Mouse (Mus musculus) frontal cortex, postnatal 14 days (tissue): ENCODE data around the gene Spg11.
"Not testable (repeated sequence)": the region's sequence is repeated elsewhere in the genome, so short reads cannot be mapped to it uniquely, and the experiment has no call there.

Experiments used
- DNase-seq, 2 experiments: peaks; one replicate each; pipeline ENCODE4 v3.0.0; 2022; ENCODE audit warnings: low spot score in 2 of 2

Spg11 gene

DNA sequence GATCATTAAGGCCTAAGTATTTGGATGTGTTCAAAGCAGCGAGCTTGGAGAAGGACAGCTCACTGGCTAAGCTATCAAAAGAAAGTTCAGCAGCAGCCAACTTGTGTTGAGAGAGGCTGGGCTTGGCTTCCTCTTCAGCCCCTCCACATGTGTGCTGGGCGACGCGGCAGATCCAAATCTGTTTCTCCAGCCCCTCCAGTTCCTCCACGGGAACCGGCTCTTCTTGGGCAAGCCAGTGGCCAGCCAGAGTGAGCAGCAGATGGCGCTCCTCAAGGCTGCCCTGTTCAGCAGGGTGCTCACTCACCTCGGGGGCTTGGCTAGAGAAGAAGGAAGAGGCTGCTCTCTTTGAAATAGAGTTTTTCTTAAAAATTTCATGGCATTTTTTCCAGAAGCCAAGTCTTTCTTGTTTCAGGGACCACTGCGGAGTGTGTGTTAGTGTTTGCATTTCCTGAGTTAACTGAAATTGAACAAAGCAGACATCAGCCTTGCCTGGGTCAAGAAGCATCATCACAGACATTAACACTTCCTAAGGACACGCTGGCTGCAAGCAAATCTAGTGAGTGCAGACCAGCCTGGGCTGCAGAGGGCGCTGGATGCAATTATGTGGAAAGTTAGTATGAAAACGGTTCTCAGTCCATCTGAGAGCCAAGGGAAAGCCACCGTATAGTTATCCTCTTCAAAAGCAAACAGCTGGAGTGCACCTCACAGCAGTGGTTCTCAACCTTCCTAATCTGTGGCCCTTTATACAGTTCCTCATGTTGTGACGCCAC, 52.8 kb downstream of the Spg11 start:
- DNase-seq, result no peak

DNA sequence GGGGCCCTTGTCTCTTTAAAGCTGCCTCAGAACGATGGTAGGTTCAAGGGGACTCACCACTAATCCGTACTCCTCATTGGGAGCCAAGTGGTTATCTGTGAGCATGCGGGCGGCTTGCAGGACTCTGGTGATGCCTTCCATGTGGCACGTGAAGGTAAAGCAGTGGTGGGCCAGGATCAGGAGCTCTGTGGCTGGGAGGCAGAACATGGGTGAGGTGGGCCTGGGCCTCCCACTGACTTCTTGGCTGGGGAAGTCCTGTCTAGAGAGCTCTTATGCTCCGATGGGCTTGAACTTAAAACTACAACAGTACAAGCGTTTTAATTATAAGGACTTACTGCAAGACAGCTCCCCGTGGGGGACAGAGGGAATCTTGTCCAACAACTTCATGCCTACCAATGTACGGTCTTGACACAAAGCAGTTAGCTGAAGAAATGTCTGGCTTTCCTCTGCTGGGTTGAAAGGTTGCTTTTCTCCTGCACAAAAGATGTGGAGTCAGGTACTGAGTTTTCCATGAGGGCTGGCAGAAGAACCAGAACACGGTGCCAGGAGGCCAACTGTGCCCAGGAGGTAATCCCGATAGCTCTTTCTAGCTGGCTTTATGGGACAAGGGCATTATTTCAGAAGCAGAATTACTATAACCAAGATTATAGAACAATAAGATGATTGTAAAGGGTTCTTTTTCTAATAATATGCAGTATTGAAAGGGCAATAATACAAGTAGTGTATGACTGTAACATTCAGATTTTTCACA, 58.6 kb downstream of the Spg11 start:
- no peak for DNase-seq

DNA sequence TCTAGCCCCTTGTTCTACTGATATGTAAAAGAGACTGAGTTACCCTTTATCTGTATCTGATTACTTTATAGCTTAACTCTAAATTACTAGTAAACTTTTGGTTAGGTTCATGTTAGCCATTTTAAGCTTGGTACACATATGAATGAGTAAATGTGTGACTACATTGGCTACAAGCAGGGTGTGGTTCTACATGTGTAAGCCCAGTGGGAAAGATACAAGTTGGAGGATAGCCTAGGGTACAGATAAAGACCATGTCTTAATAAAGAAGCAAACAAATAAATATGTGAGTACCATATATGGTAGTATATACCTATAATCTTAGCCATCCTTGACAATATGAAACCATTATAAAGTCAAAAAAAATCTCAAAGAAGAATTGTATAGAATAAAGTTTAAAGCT, 74.3 kb downstream of the Spg11 start:
- DNase-seq, result no peak

DNA sequence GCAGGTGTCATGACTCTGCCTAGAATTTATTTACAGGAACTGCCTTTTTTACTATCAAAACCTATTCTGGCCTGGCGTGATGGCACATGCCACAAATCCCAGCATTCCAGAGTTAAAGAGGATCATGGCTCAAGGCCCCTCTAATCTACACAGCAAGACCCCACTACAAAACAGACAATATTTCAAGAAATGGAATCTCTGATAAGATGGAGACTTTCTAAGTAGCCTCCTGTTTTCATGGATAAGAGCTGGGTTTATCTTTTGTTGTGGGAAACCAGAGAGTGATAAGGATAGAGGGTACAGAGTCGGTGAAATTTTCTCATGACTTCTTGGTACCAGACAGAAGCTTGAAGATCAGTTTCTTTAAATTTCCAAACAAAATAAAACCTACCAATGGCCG, 82.1 kb downstream of the Spg11 start:
- DNase-seq, result no peak

DNA sequence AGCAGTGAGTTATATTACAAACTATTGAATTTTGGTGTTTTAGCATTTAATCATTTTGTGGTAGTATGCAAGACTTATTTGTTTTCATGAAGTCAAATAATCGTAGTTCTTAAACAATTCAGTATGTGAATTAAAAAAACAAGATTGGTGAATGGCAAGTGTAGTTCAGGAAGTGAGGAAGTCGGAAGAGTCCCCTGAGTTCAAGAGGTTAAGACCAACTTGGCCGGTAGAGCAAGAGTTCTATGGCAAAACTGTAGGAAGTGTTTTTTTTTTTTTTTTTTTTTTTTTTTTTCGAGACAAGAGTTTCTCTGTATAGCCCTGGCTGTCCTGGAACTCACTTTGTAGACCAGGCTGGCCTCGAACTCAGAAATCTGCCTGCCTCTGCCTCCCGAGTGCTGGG, 86.2 kb downstream of the Spg11 start:
- DNase-seq, result no peak

DNA sequence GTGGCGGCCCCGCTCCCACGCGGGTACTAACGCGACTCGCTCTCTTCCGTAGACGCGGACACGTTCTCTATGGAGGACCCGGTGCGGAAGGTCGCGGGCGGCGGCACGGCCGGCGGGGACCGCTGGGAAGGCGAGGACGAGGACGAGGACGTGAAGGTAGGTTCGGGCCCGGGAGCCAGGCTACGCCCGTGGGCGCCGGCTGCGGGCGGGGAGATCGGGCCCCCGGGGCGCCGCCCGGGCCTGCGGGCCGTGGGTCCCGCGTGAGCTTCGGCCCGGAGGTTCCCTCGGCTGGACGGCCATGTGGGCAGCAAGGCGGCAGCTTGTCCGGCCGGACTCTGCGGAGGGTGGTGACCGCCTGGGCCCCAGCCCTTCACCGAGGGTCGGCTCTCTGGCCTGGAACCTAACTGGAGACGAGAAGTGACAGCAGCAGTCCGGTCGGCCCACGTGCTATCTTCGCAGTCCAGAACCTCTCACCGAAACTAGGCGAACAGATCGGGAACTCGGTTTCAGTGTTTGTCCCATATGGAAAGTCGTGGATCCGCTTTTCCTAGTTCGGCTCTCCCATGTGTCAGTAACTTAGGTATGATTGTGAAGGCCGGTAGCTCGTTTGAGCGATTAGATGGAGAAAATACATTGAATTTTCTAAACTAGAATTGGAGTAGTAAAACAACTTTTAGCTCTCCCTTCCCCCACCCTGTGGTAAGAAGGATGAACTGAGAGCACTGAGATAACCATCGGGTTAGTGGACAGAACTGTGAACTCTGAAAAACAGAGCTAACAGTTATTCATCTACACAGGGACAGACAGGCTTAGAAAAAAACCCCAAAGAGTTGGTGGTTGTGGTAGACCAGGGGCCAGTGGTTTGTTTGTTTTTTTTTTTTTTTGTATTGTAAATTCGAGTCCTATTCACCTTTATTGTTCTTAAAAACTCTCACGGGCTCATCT, 89.2 kb downstream of the Spg11 start:
- DNase-seq, result peak; percentile 32 to 36

DNA sequence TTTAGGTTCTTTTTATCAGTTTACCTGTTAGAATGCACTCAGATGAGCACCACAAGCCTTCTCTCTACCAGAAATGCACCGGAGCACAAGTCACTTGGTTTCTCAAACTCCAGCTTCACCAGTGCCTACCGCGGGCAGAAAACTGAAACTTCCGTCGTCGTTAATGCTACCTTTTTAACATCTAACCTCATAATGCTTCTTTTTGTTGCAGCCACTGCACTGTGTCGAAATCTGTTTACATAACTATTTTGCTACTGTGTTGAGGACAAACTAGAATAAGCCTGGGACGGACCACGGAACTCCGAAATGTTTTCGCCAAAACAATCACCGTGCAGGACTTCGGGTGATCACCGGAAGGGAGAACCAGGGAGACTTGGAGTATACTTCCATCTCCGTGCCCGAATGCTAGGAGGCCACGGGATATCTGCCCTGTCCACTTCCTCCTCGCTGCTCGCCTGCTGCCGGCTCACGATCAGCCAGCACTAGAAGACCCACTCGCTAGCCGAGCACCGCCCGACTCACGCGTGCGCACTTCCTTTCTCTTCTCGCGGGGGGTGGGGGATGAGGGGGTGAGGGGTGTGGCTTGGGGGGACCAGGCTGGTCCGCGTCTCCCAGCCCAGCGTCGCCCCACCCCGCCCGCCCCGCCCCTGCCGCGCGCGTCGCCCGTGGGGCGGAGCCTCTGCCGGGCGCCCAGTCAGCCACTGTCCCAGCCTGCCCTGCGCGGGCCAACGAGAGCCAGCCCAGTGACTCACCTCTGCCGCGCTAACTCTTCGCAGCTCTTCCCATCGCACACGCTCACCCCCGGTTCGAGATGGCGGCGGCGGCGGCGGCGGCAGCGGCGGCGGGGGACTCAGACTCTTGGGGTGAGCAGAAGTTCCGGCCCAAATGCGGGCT, 90.1 kb downstream of the Spg11 start, which contains the start of gene Eif3j1:
Gene Eif3j1 (plus strand): TSS at position 685 of the 894 bp plus-strand sequence.
- DNase-seq, result peak; percentile 75 to 76

DNA sequence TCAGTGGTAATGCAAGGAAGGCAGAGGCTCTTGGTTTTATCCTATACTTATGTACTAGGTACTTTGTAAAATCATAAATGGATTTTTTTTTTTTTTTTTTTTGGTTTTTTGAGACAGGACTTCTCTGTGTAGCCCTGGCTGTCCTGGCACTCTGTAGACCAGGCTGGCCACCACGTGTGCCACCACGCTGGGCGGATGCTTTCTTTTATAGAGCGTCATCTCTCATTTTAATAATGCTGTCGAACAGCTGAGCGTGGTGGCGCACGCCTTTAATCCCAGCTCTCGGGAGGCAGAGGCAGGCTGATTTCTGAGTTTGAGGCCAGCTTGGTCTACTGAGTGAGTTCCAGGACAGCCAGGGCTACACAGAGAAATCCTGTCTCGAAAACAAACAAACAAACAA, 91.1 kb downstream of the Spg11 start:
- not testable (repeated sequence) for DNase-seq

DNA sequence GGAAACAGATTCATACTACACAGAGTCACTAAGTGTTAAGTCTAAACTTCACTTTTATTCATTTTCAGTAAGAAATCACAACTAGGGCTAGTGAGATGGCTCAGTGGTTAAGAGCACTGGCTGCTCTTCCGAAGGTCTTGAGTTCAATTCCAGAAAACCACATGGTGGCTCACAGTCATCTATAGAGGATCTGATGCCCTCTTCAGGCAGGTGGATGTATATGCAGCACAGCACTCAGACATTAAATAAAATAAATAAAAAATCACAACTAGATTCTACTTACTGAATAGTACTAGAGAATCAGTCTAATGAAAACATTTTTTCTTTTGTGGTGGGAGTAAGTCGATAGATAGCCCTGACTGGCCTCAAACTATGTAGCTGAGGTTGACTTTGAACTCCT, 95.9 kb downstream of the Spg11 start:
- no peak for DNase-seq

DNA sequence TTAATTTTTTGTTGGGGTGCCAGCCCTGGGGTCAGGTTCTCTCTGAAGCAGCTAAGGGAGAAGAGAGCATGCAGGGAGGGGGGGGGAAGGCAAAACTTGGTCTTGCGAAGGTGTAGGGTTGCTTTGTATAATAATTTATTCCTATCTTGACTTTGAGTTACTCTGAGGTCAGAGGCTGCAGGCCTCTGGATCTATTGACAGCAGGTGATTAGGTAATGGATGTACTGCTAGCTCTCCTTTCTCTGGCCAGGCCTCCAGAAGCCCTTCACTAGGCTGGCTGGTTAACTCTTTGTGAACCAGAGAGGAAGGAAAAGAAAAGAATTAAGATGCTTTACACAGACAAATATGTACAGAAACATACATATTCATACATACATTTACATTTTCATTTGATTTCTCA, 99.5 kb downstream of the Spg11 start:
- DNase-seq, result no peak

DNA sequence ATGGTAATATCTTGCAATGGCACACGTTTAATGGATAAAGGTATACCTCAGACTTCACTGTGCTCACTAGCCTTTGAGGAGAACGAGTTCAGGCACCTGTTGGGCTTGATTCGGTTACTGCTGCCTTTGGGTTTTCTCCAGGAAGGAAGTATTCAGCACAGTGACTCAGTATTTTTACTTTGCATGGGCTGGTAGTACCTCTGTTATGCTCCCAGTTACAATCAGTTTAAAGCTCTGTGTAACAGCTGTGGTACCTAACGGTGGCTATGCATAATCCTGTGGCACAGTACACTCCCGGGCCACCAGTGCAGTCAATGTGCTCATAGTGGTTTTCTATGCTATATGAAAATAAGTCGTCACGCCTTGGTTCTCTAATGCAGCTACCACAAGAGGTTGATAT, 106.7 kb downstream of the Spg11 start:
- DNase-seq, result no peak

DNA sequence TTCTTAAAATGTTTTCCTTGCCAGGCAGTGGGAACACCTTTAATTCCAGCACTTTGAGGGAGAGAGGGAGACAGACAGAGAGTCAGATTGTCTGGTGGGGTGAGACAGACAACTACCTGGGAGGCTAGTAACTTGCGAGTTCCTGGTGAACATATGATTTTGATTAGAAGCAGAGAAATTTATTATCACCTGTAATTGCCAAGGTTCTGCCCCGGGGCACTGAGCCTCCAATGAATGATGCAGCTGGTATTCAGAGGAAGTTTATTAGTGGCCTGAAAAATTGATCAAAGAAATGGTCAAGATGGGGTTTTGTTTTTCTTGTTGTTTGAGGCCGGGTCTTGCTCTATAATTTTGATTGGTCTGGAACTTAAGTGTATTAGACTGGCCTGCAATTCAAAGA, 109.4 kb downstream of the Spg11 start:
- no peak for DNase-seq
